Mouse (Mus musculus) spleen, postnatal 10 days (tissue): ENCODE results near the gene Mfap2.

Experiments
- DNase-seq, 2 experiments: peaks; one replicate each; pipeline ENCODE4 v3.0.0; 2021 to 2022; ENCODE audit warnings: low spot score in 2 of 2

Gene Mfap2

DNA sequence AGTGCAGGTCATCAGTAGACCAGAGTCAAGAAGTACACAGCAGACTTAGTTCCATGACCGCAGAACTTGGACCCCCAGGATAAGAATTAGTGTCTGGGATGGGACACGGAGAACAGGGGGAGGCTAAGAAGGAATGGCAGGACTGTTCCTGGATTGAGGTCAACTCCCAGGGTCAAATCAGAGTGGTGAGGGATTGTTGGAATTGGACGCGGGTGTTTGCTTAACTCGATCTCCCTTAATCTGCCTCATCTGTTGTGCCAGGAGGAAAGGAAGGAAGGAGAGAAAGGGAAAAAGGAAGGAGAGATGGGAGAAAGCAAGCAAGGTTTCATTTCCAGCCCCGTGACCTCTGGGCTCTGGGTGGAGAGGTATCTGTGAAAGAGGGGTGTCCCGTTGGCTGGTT, at the start of gene Mfap2:
Gene Mfap2, plus strand, starts transcription at position 301 of the 400 bp plus-strand sequence.
- no peak for DNase-seq

DNA sequence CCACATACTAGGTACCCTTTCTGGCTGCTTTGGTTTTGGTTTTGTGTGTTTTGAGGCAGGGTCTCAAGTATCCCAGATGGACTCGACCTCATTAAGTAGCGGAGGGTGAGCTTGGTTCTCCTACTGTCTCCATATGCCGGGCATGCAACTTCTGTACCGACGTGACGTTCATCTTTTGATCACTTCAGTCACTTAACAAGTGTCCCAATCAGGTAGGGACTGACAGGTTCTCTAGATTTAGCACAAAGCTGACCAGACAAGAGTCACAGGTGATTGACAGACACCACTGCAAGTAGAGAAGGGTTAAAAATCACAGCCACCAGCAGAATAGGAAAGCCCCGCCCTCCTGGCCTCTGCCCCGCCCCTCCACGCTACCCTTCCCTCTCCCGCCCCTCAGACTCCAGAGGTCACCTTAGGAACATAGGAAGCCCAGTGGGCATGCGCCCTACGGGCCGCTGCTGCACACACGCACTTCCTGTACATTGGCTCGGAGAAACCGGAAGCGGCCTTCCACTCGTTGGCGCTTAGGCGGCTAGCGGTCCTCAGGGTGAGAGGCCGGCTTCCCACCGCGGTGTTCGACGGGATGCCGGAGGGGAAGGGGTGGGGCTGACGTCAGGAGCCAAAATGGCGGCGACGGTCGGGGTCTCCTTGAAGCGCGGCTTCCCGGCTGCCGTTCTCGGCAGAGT, 49.3 kb upstream of the Mfap2 start, which contains the start of gene Sdhb:
Gene Sdhb, plus strand, starts transcription at position 423 of the 686 bp plus-strand sequence.
- DNase-seq = peak; percentile 80 to 93

DNA sequence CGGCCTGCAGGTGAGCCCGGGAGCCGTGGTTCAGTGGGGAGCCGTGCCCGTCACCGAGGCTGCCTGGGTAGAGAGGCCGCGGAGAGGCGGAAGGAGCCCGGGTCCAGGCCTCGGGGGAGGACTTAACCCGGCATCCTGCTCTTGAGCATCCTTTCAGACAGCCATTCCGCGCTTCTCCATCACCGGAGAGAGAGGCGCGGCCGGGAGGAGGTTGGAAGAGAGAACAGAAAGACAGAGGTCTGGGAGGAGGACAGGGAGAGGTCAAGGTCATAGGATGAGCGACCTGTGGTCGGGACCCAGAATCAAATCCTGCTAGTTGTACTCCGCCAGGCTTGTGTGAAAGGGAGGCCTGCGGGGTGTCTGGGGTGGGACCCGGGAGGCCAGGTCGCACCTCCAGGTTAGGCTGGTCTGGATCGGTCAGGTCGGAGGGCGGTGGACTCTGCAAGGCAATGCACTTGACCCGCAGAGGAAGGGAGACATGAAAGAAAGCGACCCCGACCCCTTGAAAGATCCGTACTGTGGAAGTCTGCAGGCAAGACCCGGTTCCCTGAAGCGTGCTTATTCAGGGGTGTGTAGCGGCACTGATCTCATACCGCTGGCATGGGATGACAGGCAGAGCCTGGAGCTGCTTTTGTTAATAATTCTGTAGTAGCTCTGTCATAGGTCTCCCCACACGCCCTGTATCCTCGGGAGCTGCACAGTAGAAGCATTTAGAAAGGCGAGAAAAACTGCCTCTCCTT, 48.6 kb upstream of the Mfap2 start:
- no peak for DNase-seq

DNA sequence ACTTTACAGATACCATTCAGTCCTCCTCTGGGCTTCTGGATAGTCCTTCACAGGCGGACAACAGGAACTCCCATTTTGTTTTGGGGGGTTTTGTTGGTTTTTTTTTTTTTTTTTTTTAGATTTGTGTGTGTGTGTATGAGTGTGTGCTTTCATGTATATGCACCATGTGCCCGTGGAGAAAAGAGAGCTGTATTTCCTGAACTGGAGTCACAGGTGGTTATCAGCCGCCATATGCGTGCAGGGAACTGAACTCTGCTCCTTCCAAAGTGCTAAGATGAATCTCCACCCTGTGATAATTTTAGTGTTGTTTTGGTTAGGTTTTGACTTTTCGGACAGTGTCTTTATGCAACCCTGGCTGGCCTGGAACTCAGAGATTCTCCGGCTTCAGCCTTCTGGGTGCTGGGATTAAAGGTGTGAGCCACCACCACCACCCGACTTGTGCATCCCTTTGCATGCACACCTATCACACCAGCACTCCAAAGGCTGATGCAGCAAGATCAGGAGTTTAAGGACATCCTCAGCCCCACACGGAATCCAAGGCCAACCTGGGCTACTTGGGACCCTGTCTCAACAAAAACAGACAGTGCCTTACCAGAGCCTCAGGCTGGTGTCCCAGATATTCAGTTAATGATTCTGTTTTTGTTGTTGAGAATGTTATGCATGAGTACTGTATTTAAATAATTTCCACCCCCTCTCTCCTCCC, 47.9 kb upstream of the Mfap2 start:
- DNase-seq = no peak

GRCm38 (mm10) chr4:140962950-140963349, 47.3 kb upstream of the Mfap2 start:
- DNase-seq = peak in 1 of 2 experiments; percentile 59

DNA sequence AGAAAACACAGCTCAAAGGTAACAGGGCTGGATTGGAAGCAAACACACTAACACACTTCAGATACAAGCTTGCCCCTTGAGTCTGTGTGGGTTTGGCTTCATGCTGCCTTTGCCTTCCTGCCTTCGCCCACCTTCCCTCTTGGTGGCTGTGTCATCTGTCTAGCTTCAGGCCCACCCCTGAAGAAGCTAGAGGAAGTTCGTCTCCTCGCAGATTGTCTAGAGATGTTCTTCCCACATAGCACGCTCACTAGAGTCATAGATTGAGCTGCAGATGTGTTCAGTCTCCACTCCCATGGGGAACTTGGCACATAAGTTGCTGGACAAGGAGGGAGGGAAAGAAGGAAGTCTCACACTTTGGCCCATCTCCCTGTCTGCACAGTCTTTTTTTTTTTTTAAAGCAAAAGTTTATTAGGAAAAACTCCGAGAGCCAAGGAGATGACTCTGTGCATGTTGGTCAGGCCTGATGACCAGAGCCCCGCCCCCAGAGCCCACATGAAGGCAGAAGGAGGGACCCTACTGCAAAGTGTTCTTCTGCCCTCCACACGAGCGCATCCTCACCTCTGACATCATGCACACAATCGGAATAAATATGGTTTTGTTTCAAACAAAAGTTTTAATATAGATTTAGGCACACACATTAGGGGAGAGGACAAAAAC, 46.1 kb upstream of the Mfap2 start:
- no peak for DNase-seq

GRCm38 (mm10) chr4:140964620-140965019, 45.6 kb upstream of the Mfap2 start:
- DNase-seq = peak in 1 of 2 experiments; percentile 76

DNA sequence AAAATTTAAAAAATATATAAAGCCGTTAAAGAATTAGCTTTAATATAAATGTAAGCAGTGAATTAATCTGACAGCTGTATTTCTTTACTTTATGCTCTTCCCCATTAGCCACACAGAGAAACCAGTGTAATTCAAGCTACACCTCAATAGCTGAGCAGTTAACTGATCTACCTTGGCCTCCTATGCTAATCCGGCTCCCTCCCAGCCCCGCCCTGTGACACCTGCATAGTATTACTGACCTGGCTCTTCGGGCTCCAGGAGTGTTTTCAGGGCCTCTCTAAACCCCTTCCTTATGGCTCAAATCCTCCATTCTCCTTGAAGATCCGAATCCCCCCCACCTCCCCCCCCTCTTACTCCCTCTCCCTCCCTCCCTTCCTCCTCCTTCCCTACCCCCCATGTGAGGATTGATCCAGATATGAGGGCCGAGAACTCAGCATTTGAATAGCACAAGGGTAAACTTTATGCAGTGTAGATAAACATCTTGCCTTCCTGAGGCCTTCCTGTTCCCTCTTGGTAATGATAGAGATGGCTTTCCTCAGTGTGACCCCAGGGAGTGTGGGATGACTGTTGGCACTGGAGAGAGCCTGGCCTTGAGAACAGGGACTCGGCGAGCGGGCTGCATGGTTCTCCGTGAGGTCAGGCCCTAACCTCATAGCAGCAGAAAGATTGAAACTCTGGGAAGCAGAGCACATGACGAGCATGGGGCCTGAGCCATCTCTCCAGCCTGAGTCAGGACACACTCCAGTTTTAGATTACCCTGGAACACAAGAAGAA, 42.6 kb upstream of the Mfap2 start:
- DNase-seq = no peak

GRCm38 (mm10) chr4:140971691-140972090, 38.5 kb upstream of the Mfap2 start:
- DNase-seq = no peak

- no peak for DNase-seq
Measured at GRCm38 (mm10) chr4:140974408-140974807, 35.8 kb upstream of the Mfap2 start.

- DNase-seq = no peak
Measured at GRCm38 (mm10) chr4:140975356-140975755, 34.9 kb upstream of the Mfap2 start.

DNA sequence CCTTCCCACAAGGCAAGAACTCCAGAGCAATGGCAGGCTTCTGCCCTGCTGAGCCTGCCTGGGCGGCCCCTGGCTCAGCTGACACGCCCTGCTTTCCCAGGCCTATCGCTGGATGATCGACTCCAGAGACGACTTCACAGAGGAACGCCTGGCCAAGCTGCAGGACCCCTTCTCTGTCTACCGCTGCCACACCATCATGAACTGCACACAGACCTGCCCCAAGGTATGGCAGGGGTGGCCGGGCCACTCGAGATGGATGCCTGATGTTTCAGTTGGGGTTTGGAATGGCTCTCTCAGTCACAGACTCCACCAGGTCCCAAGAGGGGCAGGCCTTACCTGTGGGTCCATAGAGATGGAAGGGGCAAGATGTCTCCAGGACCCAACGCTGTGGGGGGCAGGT, 32.9 kb upstream of the Mfap2 start:
- DNase-seq = no peak

DNA sequence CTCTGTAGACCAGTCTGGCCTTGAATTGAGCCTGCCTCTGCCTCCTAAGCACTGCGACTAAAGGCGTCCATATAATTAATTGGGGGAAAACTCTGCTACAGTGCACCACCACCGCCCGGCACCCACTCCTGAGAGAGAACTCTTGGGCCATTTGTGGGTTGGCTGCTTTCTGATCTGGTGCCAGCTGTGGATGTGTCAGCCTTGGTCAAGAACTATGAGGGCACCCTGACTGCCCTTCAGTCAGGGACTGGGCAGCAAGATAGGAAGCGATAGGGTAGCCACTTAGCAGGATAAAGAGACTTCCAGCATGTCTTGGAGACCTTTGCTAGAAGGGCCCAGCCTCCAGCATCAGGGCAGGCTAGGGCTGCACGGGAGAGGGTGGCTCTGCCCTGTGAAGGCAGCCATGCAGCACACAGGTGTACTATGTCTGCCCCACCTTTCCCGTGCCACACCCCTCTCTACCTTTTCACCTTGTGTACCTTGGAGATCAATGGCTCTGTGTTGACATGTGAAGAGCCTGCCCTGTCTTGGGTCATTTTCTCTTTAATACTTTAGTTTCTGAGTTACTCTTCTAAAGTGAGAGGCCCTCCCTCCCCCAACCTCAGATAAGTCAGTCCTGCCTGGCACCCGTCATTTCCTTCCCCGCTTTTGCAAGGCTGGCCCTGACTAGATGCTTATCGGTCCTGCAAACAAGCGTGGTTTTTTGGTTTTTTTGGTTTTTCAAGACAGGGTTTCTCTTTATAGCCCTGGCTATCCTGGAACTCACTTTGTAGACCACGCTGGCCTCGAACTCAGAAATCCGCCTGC, 32.1 kb upstream of the Mfap2 start:
- no peak for DNase-seq

DNA sequence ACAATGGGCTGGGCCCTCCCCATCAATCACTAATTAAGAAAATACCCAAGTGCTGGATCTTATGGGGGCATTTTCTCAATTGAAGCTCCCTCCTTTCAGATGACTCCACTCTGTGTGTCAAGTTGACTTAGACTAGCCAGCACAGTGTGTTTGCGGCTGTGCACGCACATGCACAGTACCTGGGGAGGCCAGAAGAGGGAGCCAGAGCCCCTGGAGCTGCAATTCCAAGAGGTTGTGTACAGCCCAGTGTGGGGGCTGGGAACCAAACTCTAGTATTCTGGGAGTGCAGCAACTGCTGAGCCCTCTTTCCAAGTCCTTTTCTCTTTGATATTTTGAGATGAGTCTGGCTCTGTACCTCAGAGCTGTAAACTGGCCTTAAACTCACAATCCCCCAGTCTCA, 28.6 kb upstream of the Mfap2 start:
- DNase-seq = peak in 1 of 2 experiments; percentile 46

DNA sequence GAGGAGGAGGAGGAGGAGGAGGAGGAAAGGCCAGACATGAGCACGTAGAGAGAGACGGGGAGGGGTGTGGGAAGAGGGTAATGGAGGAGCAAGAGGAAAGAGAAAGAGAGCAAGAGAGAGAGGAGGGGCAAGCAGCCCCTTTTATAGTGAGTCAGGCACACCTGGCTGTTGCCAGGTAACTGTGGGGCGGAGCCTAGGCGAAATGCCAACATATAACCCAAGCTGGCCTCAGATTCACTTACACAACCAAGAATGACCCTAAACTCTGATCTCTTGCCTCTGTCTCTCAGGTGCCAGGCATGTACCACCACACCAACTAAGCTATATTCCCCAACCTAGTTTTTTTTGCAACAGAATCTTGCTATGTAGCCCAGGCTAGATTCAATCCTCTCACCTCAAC, 27.4 kb upstream of the Mfap2 start:
- no peak for DNase-seq

GRCm38 (mm10) chr4:140983442-140983841, 26.8 kb upstream of the Mfap2 start:
- DNase-seq = peak; percentile 34 to 75

- DNase-seq = no peak
Measured at GRCm38 (mm10) chr4:140984544-140984943, 25.7 kb upstream of the Mfap2 start.

DNA sequence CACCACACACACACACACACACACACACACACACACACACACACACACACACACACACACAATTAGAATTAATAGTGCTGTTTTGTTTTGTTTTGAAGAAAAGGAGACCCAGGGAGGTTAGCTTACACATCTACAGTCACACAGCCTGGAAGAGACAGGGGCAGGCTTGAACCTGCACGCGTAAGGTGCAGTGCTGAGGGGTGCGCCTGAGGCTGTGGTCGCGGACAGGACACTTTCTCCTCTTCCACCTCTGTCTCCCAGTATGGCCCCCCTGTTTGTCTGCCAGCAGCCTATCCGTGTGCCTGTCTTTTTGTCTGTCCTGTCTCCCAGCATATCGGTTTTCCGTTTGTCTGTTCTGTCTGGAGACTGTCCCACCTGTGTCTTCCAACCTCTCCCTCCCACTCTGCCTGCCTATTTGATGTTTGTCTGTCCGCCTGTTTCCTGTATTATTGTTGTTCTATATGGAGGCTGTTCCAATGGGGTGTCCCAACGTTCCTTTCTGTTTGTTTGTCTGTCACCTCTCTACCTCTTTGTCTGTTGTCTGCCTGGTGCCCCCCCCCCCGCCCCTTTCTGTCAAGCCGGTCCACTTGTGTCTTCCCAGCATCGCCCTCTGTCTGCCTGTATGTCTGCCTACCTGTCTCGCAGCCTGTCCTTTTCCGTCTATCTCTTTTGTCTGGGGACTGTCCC, 24.1 kb upstream of the Mfap2 start:
- DNase-seq = no peak

DNA sequence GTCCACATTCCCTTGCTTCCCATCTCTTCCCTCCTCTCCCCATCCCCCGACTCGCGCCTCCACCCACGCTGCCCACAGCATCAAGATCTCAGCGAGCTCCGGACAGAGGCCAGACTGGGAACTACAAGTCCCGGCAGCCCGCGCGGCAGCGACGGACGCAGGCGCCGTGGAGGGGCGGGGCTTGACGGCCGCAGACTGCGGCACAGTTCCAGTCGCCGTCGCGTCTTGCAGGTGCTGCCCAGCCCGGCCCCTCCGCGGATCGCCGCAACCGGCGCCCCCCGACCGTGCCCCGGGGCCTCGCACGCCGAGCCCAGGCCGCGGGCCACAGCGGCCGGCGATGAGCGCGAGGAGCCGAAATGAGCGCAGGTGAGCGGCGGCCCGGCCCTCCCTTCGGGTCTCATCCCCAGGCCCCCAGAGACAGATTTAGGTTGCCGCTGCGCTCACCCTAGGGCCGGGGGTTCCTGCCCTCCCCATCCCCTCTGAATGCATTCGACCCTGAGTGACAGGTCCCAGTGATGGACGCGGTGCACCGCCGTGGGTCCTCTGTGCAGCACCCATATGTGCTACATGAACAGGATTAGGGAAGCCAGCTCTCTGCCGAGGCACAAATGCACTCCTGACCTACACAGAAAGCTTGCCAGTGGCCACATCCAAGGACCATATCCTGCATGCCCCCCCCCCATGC, 23.4 kb upstream of the Mfap2 start, which contains the start of gene Atp13a2:
Gene Atp13a2, plus strand, starts transcription at position 163 of the 685 bp plus-strand sequence.
- peak; percentile 86 to 94 for DNase-seq
